Mouse (Mus musculus) intestine, embryonic 16.5 days (tissue): ENCODE measurements at regions not wholly inside any gene's neighbourhood (a gene's known extent, or its start where the extent isn't known, plus 50 kb on each side); places are given as distances from the start of the nearest gene placed in this dataset.

Experiments used
- ATAC-seq: fragments of 200-750 bp; cut with Nextera tagmentation; 2 replicates; pipeline ENCODE4 v1.8.0; 2017; ENCODE audit warnings: moderate TSS enrichment, moderate library complexity
- H3K27ac ChIP-seq: fragments of 300-500 bp; sonication (generic); 2 replicates; pipeline ENCODE4 v1.5.1; 2014; ENCODE audit warnings: mild to moderate bottlenecking, low read length
- H3K27me3 ChIP-seq: fragments of 300-500 bp; sonication (generic); replicated peaks from 2 replicates; pipeline ENCODE4 v1.6.1; 2014; ENCODE audit warnings: low read length, control low read depth, mixed read lengths; ENCODE audit not compliant: control insufficient read depth, insufficient read depth
- H3K36me3 ChIP-seq: fragments of 300-500 bp; sonication (generic); 2 replicates; pipeline ENCODE4 v1.6.1; 2014; ENCODE audit warnings: low read length, control low read depth; ENCODE audit not compliant: control insufficient read depth, insufficient read depth
- H3K4me1 ChIP-seq: fragments of 300-500 bp; sonication (generic); 2 replicates; pipeline ENCODE4 v1.6.1; 2014; ENCODE audit warnings: low read length, control low read depth, mixed read lengths; ENCODE audit not compliant: control insufficient read depth, insufficient read depth
- H3K4me2 ChIP-seq: fragments of 300-500 bp; sonication (generic); 2 replicates; pipeline ENCODE4 v1.6.1; 2014; ENCODE audit warnings: low read depth, low read length, control low read depth
- H3K4me3 ChIP-seq: fragments of 300-500 bp; sonication (generic); 2 replicates; pipeline ENCODE4 v1.5.1; 2014; ENCODE audit warnings: mild to moderate bottlenecking, low read length
- H3K9ac ChIP-seq: fragments of 300-500 bp; sonication (generic); 2 replicates; pipeline ENCODE4 v1.6.1; 2014; ENCODE audit warnings: low read depth, low read length
- H3K9me3 ChIP-seq: fragments of 300-500 bp; sonication (generic); 2 replicates; pipeline ENCODE4 v1.6.1; 2016; ENCODE audit warnings: low read length, control low read depth; ENCODE audit not compliant: control insufficient read depth
- WGBS: fragments of 180-500 bp; shearing (Covaris S2); extraction: QIAGEN DNeasy Blood & Tissue Kit; methylation state at CpG from one replicate; pipeline ENCODE4 v1.1.7; 2014; 5-methylcytosine and 5-hydroxymethylcytosine counted together

GRCm38 (mm10) chr10:54269785-54270184 is 193.4 kb upstream of the Man1a start:
- no peaks in the 10 kb centered on the region for H3K36me3 ChIP-seq
- no peak overlapping the region for H3K4me3 ChIP-seq
- H3K27ac ChIP-seq, result no peak overlapping the region
- 86% methylated on average over 1 of the region's 1 CpGs for WGBS
- H3K9me3 ChIP-seq, result no peaks in the 10 kb centered on the region
- no peak overlapping the region for H3K4me2 ChIP-seq
- H3K9ac ChIP-seq, result no peak overlapping the region
- no peak for ATAC-seq
- H3K27me3 ChIP-seq, result no peaks in the 10 kb centered on the region
- H3K4me1 ChIP-seq, result no peaks in the 10 kb centered on the region

GRCm38 (mm10) chr10:54269354-54269753 is 192.9 kb upstream of the Man1a start:
- no peak overlapping the region for H3K4me3 ChIP-seq
- H3K9me3 ChIP-seq, result no peaks in the 10 kb centered on the region
- no peaks in the 10 kb centered on the region for H3K4me1 ChIP-seq
- H3K27ac ChIP-seq, result no peak overlapping the region
- no peaks in the 10 kb centered on the region for H3K27me3 ChIP-seq
- H3K4me2 ChIP-seq, result no peak overlapping the region
- ATAC-seq, result no peak
- H3K36me3 ChIP-seq, result no peaks in the 10 kb centered on the region
- no peak overlapping the region for H3K9ac ChIP-seq

- Histone ChIP-seq H3K9ac (no peak overlapping the region), H3K36me3 (no peaks in the 10 kb centered on the region), H3K4me3 (no peak overlapping the region), H3K4me1 (no peaks in the 10 kb centered on the region), H3K4me2 (no peak overlapping the region), H3K9me3 (no peaks in the 10 kb centered on the region), H3K27me3 (no peaks in the 10 kb centered on the region), H3K27ac (no peak overlapping the region)
- WGBS, result 86% methylated on average over 4 of the region's 4 CpGs
- no peak for ATAC-seq
Measured at GRCm38 (mm10) chr10:54266656-54267055, 190.2 kb upstream of the Man1a start.

- H3K27ac ChIP-seq, result no peak overlapping the region
- WGBS, result 70% methylated on average over 1 of the region's 1 CpGs
- H3K4me1 ChIP-seq, result no peaks in the 10 kb centered on the region
- no peak for ATAC-seq
- H3K9me3 ChIP-seq, result no peaks in the 10 kb centered on the region
- H3K9ac ChIP-seq, result no peak overlapping the region
- no peaks in the 10 kb centered on the region for H3K27me3 ChIP-seq
- H3K36me3 ChIP-seq, result no peaks in the 10 kb centered on the region
- H3K4me2 ChIP-seq, result no peak overlapping the region
- H3K4me3 ChIP-seq, result no peak overlapping the region
Measured at GRCm38 (mm10) chr10:54254874-54255641, 178.6 kb upstream of the Man1a start.

GRCm38 (mm10) chr10:54244995-54245394 is 168.6 kb upstream of the Man1a start:
- Histone ChIP-seq H3K9me3 (no peaks in the 10 kb centered on the region), H3K27ac (no peak overlapping the region), H3K4me3 (no peak overlapping the region), H3K9ac (no peak overlapping the region), H3K4me2 (no peak overlapping the region), H3K36me3 (no peaks in the 10 kb centered on the region), H3K4me1 (no peaks in the 10 kb centered on the region), H3K27me3 (no peaks in the 10 kb centered on the region)
- ATAC-seq, result no peak

- no peak overlapping the region for H3K4me2 ChIP-seq
- no peak for ATAC-seq
- H3K27ac ChIP-seq, result no peak overlapping the region
- no peak overlapping the region for H3K4me3 ChIP-seq
- no peaks in the 10 kb centered on the region for H3K9me3 ChIP-seq
- WGBS, result 68% methylated on average over 3 of the region's 3 CpGs
- H3K9ac ChIP-seq, result no peak overlapping the region
- H3K27me3 ChIP-seq, result no peaks in the 10 kb centered on the region
- no peaks in the 10 kb centered on the region for H3K36me3 ChIP-seq
- H3K4me1 ChIP-seq, result no peaks in the 10 kb centered on the region
Measured at GRCm38 (mm10) chr10:54202362-54202761, 126.0 kb upstream of the Man1a start.

- Histone ChIP-seq H3K9ac (no peak overlapping the region), H3K4me2 (no peak overlapping the region), H3K4me3 (no peak overlapping the region), H3K4me1 (no peaks in the 10 kb centered on the region), H3K27ac (no peak overlapping the region), H3K9me3 (no peaks in the 10 kb centered on the region), H3K27me3 (no peaks in the 10 kb centered on the region), H3K36me3 (no peaks in the 10 kb centered on the region)
- ATAC-seq, result no peak
Measured at GRCm38 (mm10) chr10:54201727-54202126, 125.3 kb upstream of the Man1a start.

GRCm38 (mm10) chr10:54182670-54183069 is 106.3 kb upstream of the Man1a start:
- Histone ChIP-seq H3K27ac (no peak overlapping the region), H3K4me3 (no peak overlapping the region), H3K4me1 (no peaks in the 10 kb centered on the region), H3K9ac (no peak overlapping the region), H3K4me2 (no peak overlapping the region), H3K36me3 (no peaks in the 10 kb centered on the region), H3K9me3 (no peaks in the 10 kb centered on the region), H3K27me3 (no peaks in the 10 kb centered on the region)
- ATAC-seq, result no peak
- WGBS, result 78% methylated on average over 1 of the region's 1 CpGs

- WGBS, result 58% methylated on average over 7 of the region's 7 CpGs
- no peak overlapping the region for H3K4me3 ChIP-seq
- H3K27me3 ChIP-seq, result no peaks in the 10 kb centered on the region
- no peaks in the 10 kb centered on the region for H3K9me3 ChIP-seq
- no peak overlapping the region for H3K27ac ChIP-seq
- no peaks in the 10 kb centered on the region for H3K36me3 ChIP-seq
- no peak for ATAC-seq
- H3K4me1 ChIP-seq, result no peaks in the 10 kb centered on the region
- H3K4me2 ChIP-seq, result no peak overlapping the region
- no peak overlapping the region for H3K9ac ChIP-seq
Measured at GRCm38 (mm10) chr10:54169320-54169719, 92.9 kb upstream of the Man1a start.
